Mouse (Mus musculus) left cerebral cortex, adult 18-20 months (tissue): ENCODE measurements around the gene Clvs2. TPM values are rescaled to one million over a fixed set of nuclear protein-coding genes. Genes with fewer than 3 reads are reported as not detected.
A peak's percentile ranks its signal among the peaks of the same experiment; 100 is the strongest.

ENCODE experiments used
- DNase-seq, 2 experiments: peaks; one replicate each; pipeline ENCODE4 v3.0.0; 2021 to 2022; ENCODE audit warnings: low spot score in 2 of 2, mixed read lengths in 1 of 2
- long read RNA-seq, 2 experiments: library from polyadenylated mRNA; stranded (forward); transcript quantifications; one replicate each; pipeline ENCODE4 v2.0.0; 2021
- total RNA-seq, 2 experiments: library from RNA; stranded (reverse); gene quantifications; 2 replicates each; pipeline ENCODE4 v1.2.3; 2021

Clvs2 gene
- 10 to 100 TPM; 61.1 to 62.2 TPM for total RNA-seq
- long read RNA-seq, experiment 1, transcript Clvs2-201 (6 exons, 2,717 nt) = major isoform, 14 of 43 reads
- long read RNA-seq, experiment 1, partial matches to known transcripts = 26 of 43 reads
- long read RNA-seq, experiment 1, other reads (novel, unspliced or antisense) = 2 of 43 reads
- long read RNA-seq, experiment 2, transcript Clvs2-201 (6 exons, 2,717 nt) = major isoform, 7 of 18 reads
- long read RNA-seq, experiment 2, partial matches to known transcripts = 8 of 18 reads
- long read RNA-seq, experiment 2, other reads (novel, unspliced or antisense) = 1 of 18 reads

DNA sequence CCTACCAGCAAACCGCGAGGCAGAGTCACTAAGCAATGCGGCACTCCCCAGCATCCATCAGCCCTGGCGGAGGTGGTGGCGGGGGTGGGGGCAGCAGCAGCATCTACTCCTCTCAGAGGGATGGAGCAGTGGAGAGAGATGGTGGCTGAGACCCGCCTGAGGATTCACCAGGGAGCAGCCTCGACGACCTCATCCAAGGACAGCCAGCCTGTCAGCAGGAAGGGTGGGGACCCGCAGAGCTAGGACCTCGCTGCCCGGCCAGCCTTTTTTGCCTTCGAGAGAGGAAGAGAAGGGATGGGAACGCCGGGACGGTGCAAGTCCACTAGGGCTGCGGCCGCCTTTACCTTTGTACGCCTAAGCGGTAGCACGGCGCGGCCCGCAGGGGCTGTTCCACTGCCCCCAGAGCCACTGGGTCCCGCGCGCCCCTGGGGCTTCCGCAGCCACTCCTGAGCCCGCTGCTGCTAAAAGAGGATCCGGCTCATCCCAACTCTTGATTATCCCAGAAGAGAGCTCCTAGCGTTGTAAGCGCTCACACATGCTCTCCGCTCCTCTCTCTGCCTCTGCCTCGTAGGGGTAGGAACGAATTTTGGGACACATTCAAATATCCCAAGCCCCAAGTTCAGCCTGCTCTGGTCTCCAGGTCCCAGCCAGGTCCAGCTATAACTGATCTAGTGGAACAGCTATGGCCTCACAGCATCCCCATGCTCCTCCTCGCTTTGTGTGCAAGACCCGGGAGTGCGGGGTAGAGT lies at the start of gene Clvs2:
Gene Clvs2 (minus strand): TSS at position 639 of the 749 bp plus-strand sequence.
- peak; percentile 87 to 95 for DNase-seq

DNA sequence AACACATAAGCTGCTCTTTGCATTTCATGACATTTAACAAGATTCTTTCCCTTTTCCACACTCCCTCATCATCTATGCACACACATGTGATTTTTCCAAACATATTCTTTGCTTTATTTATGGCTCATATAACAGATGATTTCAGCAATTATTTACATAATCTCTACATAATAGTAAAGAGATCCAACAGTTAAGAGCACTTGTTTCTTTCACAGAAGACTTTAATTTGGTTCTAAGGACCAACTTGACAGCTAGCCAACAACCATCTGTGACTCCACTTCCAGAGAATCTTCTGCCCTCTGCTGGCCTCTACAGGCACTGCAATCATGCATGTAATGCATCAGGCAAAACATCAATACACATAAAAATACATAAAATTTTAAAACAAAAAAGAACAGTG lies 28.6 kb upstream of the Clvs2 start:
- peak; percentile 86 to 95 for DNase-seq

DNA sequence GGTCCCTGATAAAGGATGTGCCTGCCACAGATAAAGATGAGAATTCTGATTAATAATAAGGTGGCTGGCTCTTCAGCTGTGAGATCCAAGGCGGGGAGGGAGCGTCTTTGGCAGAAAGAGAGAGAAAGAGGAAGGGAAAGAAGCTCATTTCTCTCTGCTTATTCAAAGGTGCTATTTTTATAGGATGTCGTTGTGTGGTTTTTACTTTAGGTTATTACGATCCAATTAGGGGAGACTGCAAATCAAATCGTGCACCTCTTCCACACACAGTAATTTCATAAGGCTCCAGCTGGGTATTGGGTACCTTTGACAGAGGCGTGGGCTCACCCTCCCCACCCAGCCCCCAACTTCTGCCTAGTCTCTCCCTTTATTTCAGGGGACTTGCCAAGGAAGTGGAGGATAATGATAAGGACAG lies 985 bp downstream of the Clvs2 start:
- DNase-seq = peak; percentile 21 to 56

DNA sequence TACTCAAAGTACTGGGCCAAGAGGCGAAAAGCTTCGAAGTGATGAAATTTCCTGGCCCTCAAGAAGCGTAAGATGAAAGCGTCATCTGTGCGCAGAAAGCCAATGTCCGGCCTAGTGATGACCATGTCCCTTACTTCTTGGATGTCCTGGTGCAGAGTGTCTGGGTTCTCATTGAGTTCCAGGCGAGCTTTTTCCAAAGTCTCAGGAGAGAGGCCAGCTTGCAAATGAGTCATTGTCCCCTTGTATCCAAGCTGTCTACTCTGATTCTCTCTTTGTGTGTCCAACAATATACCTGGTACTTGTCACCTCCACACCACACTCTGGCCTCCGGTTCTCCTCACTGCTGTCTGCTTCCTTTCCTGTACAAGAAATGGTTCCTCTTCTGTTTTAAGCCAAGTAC lies 1.9 kb downstream of the Clvs2 start:
- DNase-seq = peak; percentile 32 to 53

DNA sequence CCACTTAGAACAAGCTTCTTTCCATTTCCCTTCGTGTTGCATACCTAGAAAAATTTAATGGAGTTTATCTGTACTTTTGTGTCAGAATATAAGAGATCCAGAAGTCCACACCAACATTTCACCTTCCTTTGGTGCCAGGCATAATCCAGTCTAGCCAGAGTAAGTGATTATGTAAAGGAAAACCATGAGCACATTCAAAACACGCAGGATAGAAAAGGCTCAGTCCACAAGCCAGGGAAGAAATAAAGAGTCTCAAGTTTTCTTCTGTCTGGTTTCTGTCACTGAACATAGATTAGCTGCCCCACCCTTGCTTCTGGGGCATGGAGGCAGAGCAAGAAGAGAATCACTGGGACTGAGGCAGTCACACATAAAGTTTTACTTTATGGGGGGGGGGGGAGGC lies 8.4 kb downstream of the Clvs2 start:
- no peak for DNase-seq

DNA sequence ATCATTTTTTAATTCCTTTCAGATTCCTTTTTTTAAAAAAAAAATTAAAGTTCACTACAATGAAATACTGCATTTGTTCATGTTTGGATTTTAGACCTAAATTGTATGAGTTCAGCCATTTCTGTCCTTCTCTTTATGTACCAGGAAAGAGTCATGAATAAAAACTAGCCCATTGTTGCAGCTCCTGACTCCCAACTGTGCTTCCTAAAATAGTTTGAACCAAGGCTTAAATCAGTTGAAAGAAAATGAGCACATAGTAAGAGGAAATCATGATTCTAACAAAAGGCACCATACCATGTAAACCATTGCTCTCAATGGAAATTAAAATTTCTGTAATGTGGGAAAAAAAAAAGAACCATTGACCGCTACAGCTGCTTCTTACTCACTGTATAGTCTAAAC lies 11.4 kb downstream of the Clvs2 start:
- no peak for DNase-seq

DNA sequence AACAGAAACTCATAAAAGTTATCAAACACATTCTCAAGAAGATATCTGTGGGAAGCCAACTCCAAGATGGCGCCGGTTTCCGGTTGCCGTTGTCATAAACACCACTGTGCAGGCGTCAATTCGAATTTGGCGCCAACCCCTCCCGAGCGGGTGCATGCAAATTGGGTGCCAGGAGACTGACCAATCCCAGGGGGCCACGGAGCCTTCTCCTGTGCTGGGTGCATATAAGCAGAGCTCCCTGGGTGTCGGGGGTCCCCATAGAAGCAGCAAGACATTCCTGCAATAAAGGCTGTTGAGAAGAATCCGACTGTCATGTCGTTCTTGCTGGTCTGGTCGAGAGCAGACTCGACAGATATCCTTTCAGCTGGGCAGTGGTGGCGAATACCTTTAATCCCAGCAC lies 31.8 kb downstream of the Clvs2 start:
- no peak for DNase-seq

DNA sequence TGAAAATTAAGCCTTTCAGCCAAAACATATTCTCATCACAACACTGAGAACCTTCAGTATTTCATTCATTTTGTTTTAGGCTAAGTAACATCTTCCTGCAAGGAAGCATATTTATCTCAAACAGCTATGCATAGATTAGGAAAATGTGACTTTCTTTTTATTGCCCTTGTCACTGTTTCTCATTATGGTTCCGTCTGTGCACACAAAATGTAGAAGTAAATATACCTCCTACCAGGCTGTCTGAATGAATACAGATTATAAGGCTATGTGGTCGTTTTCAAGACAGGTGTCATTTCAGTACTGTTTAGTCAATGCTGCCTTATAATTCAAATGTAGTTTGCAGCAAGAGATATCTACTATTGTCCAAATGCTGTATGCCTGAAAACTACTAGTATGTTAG lies 35.8 kb downstream of the Clvs2 start:
- DNase-seq = no peak

DNA sequence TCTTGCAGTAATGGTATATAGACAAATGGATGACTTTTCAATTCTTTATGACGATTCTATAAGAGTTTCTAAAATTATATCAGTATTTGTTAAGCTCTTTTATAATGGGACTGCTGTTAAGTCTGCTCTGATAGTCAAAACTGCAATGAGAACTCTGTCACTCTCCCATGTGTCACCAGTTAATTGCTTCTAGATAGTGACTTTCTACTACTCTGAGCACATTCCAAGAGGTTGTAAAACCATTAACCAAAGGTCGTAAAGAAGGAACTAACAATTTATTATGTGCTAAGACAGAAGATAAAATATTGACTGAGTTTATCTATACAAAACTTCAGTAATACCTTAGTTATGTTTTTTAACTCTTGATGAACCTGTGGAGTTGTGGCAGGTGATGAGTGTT lies 37.5 kb downstream of the Clvs2 start:
- no peak for DNase-seq

DNA sequence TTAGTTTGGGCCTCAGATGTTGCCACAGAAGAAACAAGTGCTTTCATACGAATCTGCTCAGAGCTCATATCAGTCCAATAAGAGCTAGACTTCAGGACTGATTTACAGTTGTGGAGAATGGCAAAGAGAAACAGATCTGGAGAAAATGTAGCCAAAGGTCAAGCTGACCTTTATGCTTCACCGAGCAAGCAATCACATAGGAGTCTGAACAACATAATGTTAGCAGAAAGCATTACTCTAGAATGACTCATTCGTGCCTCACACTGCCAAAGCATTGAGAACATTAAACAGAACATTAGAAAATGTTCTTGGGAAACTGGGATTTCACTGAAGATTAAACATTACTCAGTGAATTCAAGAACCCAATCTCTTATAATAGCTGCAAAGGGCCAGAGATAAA lies 66.5 kb downstream of the Clvs2 start:
- DNase-seq = peak; percentile 13 to 32

DNA sequence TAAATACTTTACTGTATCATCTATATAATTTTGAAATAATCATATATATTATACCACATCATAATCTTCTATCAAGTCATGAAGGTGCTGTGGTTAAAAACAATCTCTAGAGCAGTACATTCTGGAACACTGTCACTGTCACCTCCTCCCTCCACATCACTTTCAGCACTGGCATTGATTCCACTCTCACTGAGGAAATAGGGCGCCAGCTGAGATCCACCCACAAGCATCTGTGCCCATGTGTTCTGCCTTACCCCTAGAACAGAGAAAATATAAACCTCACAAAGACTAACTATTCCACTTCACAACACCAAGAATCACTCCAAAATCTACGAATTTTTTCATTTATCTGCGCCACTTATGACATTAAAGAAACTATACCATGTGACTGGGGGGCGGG lies 84.2 kb downstream of the Clvs2 start:
- DNase-seq = peak; percentile 96 to 97

Other genes starting within 250 kb of the Clvs2 start
- 1 to 10 TPM; 1.5 TPM for gene Sult3a2, start 161.9 kb upstream of the Clvs2 start, total RNA-seq
- not detected for gene Sult3a1, start 233.0 kb upstream of the Clvs2 start, total RNA-seq